Mouse (Mus musculus) retina, embryonic 14.5 days (tissue): ENCODE data around the gene Thbs3.
"Not testable (repeated sequence)": the region's sequence is repeated elsewhere in the genome, so short reads cannot be mapped to it uniquely, and the experiment has no call there.

ENCODE experiments used
- DNase-seq: peaks from one replicate; pipeline ENCODE4 v3.0.0-alpha.2; 2015; ENCODE audit warnings: low spot score

The Thbs3 gene

DNA sequence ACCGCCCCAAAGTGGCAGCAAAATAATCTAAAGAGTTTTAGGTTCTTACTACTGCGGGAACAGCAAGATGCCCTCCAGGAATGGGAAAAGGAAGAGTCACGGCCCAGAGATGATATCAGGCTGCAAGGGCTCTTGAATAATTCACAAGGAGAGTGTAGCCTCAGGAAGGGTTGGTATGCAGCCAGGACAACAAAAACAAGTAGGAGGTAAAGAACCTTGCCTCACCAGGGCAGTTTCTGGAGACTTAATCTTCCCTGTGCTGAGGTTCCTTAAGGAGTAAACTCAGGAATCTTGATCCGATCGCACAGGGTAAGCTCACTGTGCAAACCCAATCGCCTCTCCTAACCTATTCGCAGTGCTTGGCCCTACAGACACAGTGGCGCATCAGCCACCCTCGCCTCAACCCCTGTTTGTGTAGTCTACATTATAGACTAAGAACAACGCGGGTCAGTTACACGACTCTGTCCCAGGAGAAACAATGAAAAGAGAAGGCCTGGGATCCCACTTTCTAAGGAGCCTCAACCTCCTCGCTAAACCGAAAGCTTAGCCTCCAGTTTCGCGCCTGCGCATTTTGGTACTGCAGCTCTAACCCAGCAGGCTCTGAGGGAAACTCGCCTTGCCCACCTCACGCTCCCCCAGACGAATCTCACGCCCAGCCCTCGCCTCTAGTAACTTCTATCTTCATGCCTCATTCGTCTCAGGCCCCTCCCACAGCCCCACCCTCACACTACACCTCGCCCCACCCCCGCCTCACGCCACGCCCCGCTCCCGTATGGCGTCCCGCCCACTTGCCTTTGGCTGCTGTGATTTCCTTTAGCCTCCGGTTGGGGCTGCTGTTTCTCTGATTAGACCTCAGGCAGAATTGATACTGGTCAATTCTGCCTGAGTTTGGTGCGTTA, 18.8 kb upstream of the Thbs3 start:
- DNase-seq, result peak; percentile 94

DNA sequence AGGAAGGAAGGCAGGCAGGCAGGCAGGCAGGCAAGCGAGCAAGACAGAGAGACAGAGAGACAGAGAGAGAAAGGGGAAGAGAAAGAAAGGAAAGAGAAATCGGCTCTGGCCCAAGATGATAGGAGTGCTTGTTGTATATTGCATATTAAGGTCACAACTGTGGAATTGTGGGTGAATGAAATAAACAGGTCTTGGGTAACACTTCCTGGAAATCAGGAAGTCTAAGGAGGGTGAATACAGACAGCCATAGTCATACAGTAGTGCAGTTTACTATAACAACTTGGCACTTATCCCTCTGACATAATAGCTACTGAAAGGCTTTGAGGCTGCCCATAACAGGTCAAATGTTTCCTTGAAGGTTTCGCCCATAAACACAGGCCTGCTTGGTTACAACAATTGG, 15.1 kb upstream of the Thbs3 start:
- DNase-seq, result no peak

DNA sequence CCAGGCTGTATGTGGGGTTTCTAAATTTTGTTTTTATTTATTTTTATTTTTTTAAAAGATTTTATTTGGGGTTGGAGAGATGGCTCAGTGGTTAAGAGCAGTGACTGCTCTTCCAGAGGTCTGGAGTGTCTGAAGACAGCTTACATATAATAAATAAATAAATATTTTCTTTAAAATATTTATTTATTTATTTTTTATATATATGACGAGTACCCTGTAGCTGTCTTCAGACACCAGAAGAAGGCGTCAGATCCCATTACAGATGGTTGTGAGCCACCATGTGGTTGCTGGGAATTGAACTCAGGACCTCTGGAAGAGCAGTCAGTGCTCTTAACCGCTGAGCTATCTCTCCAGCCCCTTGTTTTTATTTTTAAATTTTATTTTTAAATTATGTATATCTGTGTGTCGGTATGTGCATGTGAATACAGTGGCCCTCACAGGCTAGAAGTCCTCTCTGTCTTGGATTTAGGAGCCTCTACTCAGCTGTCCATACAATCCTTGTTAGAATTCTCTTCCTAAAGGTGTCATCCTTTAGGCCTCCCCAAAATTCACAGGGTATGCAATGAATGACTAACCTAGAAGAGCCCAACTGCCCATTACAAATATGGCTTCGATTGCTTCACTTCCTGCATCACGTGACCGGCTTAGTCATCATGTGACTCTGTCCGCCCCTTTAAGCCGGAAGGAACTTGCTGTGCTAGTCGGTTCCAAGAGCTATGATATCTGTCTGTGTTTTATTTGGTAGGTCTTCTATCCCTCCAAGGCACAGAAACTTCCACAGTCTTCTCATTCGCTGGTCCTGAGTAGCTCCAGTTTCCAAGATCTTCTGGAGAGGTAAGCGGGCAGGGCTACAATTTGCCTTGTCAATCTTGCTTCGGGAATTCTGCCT, 12.5 kb upstream of the Thbs3 start, which contains the start of gene Gba:
Gene Gba (plus strand): TSS at position 676 of the 889 bp plus-strand sequence.
- peak; percentile 97 for DNase-seq

GRCm38 (mm10) chr3:89203142-89203514, 11.9 kb upstream of the Thbs3 start:
- no peak for DNase-seq

DNA sequence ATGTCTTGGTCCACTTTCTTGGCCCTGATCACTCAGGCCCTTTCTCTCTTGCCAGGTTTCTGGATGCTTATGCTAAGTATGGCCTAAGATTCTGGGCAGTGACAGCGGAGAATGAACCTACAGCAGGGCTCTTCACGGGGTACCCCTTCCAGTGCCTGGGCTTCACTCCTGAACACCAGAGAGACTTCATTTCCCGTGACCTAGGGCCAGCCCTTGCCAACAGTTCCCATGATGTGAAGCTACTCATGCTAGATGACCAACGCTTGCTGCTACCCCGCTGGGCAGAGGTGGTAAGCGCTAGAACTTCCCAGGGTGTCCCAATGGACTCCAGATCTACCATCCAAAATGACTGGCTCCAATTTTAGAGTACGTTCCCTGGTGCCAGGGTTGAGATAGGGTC, 8.9 kb upstream of the Thbs3 start:
- DNase-seq, result no peak

GRCm38 (mm10) chr3:89206695-89207094, 8.3 kb upstream of the Thbs3 start:
- no peak for DNase-seq

DNA sequence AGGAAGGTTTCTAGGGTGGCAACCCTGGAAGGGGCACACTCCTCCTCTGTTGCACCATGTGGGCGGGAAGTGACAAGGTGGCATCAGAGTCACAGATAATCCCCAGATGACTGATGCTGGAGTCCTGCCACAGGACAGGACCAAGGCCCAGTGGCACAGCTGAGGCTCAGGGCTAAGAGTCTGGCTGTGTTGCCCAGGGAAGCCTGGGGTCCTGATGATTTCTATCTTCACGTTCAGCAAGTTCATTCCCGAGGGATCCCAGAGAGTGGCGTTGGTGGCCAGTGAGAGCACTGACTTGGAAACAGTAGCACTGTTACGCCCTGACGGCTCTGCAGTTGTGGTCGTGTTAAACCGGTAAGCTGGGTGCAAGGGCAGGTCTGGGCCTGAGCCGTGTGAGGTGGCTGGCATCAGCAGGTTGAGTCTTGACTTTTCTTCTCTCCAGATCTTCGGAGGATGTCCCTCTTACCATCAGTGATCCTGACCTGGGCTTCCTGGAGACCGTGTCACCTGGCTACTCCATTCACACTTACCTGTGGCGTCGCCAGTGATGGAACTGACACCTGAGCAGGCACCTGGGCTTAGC, 6.8 kb upstream of the Thbs3 start:
- no peak for DNase-seq

GRCm38 (mm10) chr3:89208736-89209135, 6.2 kb upstream of the Thbs3 start:
- no peak for DNase-seq

- no peak for DNase-seq
Observed at GRCm38 (mm10) chr3:89209731-89210130, 5.2 kb upstream of the Thbs3 start.

DNA sequence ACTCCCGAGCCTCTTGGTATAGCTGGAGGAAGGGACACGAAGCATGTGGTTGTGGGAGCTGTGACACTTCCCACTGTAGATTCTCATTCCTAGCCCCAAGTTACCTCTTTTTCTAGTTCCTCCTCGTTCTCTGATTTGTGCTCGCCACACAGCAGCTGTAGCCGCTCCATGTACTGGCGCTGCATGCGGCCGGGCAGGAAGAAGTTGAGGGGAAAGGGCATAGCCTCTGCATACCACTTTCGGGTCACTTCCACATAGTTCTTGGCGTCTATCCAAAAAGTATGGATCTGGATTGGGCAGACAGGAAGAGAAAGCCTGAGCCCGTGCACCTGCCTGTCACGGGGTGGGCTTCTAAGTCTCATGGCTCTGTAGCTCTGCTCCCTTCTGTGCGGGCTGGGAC, 4.8 kb upstream of the Thbs3 start:
- no peak for DNase-seq

GRCm38 (mm10) chr3:89210731-89211130, 4.2 kb upstream of the Thbs3 start:
- no peak for DNase-seq

- peak; percentile 96 for DNase-seq
Observed at GRCm38 (mm10) chr3:89213803-89214530, 1.0 kb upstream of the Thbs3 start.

GRCm38 (mm10) chr3:89215853-89216252, 873 bp downstream of the Thbs3 start:
- DNase-seq, result peak; percentile 97

DNA sequence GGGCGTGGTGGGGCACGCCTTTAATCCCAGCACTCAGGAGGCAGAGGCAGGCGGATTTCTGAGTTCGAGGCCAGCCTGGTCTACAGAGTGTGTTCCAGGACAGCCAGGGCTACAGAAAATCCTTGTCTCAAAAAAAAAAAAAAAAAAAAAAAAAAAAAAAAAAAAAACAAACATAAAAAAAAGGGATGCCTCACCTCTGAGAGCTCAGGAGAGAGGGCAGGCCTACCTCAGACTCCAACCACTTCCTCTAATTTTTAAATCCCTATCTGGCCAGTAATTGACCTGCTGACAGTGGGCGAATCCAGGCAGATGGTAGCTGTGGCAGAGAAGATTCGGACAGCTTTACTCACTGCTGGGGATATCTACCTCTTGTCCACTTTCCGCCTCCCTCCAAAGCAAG, 1.4 kb downstream of the Thbs3 start:
- not testable (repeated sequence) for DNase-seq

GRCm38 (mm10) chr3:89218271-89218670, 3.3 kb downstream of the Thbs3 start:
- DNase-seq, result no peak

DNA sequence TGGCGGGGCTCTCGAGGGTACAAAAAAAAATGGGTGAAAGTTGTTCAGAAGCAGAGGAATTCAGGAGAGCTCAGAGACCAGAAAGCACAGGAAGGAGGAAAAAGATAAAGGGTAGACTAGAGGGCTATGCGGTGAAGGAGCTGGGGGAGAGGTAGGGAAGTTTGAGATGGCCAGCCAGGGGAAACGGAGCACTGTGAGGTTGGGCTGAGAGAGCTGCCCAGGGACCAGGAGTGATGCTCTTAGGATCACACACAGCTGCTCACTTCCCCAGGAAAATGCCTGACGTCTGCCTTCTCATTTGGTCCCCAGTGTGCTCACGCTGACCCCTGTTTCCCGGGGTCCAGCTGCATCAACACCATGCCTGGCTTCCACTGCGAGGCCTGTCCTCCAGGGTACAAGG, 4.6 kb downstream of the Thbs3 start:
- no peak for DNase-seq

- no peak for DNase-seq
Observed at GRCm38 (mm10) chr3:89221167-89221566, 6.2 kb downstream of the Thbs3 start.

DNA sequence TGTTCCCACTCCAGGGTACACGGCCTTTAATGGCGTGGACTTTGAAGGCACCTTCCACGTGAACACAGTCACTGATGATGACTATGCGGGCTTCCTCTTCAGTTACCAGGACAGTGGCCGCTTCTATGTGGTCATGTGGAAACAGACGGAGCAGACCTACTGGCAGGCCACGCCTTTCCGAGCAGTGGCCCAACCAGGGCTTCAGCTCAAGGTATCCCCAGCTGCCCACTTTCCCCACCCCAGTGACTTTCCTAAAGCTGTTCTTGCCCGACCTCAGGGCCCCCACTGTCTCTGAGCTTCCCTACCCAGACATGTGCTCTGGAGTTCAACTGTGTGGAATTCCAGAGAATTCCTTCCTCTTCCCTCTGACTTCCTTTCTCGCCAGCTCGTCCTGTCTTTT, 9.8 kb downstream of the Thbs3 start:
- peak; percentile 15 for DNase-seq

GRCm38 (mm10) chr3:89225321-89225815, 10.4 kb downstream of the Thbs3 start:
- DNase-seq, result peak; percentile 16

- peak; percentile 75 for DNase-seq
Observed at GRCm38 (mm10) chr3:89225918-89226317, 10.9 kb downstream of the Thbs3 start.

DNA sequence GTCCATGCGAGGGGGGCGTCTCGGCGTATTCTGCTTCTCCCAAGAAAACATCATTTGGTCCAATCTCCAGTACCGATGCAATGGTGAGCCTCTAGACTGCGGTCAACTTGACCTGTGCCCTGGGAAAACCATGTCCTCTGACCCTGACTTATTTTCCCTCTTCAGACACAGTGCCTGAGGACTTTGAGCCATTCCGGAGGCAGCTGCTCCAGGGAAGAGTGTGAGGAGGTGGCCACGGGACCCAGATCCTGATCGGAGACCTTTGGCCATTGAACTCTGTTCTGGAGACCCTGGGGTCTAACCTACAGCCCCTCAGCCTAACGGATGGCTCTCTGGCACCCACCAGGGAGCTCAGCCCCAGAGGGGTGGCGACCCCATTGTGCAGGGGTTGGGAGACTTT, 11.4 kb downstream of the Thbs3 start:
- DNase-seq, result no peak

DNA sequence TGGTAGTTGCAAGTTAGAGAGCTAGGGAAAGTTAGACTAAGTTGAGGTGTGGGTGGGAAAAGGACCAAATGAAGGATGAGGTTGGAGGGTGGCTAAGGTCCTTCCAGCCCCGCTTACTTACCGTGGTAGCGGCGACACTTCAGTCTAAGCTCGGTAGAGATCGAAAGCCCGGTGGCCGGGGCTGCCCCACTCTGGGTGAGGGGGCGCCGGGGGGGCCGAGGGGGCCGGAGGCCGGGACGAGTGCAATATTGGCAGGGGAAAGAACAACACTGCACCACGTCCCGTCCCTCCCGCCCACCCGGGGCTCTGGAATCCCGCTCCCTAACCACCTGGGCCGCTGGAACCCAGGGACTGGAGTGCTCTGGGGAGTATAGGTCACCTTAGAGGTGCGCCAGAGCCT, 11.9 kb downstream of the Thbs3 start, which contains the start of gene Mtx1:
Gene Mtx1 (minus strand): TSS at position 189 of the 400 bp plus-strand sequence.
- no peak for DNase-seq
